Mouse (Mus musculus) liver, embryonic 14.5 days (tissue): ENCODE results near the gene Tex35. TPM values are rescaled to one million over a fixed set of nuclear protein-coding genes. Genes with fewer than 3 reads are reported as not detected.
A peak's percentile ranks its signal among the peaks of the same experiment; 100 is the strongest.

ENCODE experiments used
- ATAC-seq: fragments of 200-750 bp; cut with Nextera tagmentation; 2 replicates; pipeline ENCODE4 v1.8.0; 2017; ENCODE audit warnings: moderate number of reproducible peaks, mild to moderate bottlenecking, moderate library complexity; ENCODE audit not compliant: insufficient read depth
- DNase-seq, 3 experiments: peaks; one replicate each; pipeline ENCODE4 v3.0.0-alpha.2; 2012 to 2013; ENCODE audit warnings: low read depth in 3 of 3, low spot score in 3 of 3
- H3K27ac ChIP-seq: fragments of 300-500 bp; sonication (generic); 2 replicates; pipeline ENCODE4 v1.5.1; 2014; ENCODE audit warnings: moderate library complexity, mild to moderate bottlenecking, control low read depth, inconsistent platforms
- H3K27me3 ChIP-seq: fragments of 300-500 bp; sonication (generic); 2 replicates; pipeline ENCODE4 v1.6.1; 2014; ENCODE audit warnings: mild to moderate bottlenecking, low read length, moderate library complexity; ENCODE audit not compliant: control insufficient read depth, insufficient read depth
- H3K36me3 ChIP-seq: fragments of 300-500 bp; sonication (generic); replicated peaks from 2 replicates; pipeline ENCODE4 v1.6.1; 2014; ENCODE audit warnings: low read depth; ENCODE audit not compliant: control insufficient read depth, insufficient read depth
- H3K4me1 ChIP-seq, 2 experiments: fragments of 200-500 bp in 1 of 2; fragments of 300-500 bp in 1 of 2; sonication (generic) in 1 of 2; replicated peaks; 2 replicates each; pipeline ENCODE4 v1.6.1; 2012 to 2014; ENCODE audit warnings: antibody characterized with exemption in 1 of 2, inconsistent platforms in 1 of 2, low read length in 1 of 2; ENCODE audit not compliant: control insufficient read depth in 2 of 2, insufficient read depth in 2 of 2
- H3K4me2 ChIP-seq: fragments of 300-500 bp; sonication (generic); 2 replicates; pipeline ENCODE4 v1.6.1; 2014; ENCODE audit warnings: low read depth, mild to moderate bottlenecking, control low read depth, moderate library complexity
- H3K4me3 ChIP-seq, 2 experiments: fragments of 200-500 bp in 1 of 2; fragments of 300-500 bp in 1 of 2; sonication (generic) in 1 of 2; 2 replicates each; pipeline ENCODE4 v1.5.1; 2012 to 2014; ENCODE audit warnings: low read depth in 2 of 2, low read length in 2 of 2, mild to moderate bottlenecking in 2 of 2, control low read depth in 1 of 2, inconsistent platforms in 1 of 2, moderate library complexity in 1 of 2; ENCODE audit not compliant: insufficient read depth in 1 of 2
- H3K9ac ChIP-seq: fragments of 300-500 bp; sonication (generic); replicated peaks from 2 replicates; pipeline ENCODE4 v1.6.1; 2014; ENCODE audit warnings: mild to moderate bottlenecking, control low read depth, moderate library complexity
- H3K9me3 ChIP-seq: fragments of 300-500 bp; sonication (generic); 2 replicates; pipeline ENCODE4 v1.6.1; 2016; ENCODE audit warnings: low read length, mixed read lengths; ENCODE audit not compliant: control insufficient read depth
- CTCF ChIP-seq: IDR thresholded peaks from 2 replicates; pipeline ENCODE4 v1.5.1; 2016; ENCODE audit warnings: antibody characterized with exemption, low read depth, control low read depth
- EP300 ChIP-seq: IDR thresholded peaks from 2 replicates; pipeline ENCODE4 v1.6.1; 2016; ENCODE audit warnings: antibody characterized with exemption, low read depth
- WGBS: fragments of 180-500 bp; shearing (Covaris S2); extraction: QIAGEN DNeasy Blood & Tissue Kit; methylation state at CpG from one replicate; pipeline ENCODE4 v1.1.7; 2014; ENCODE audit not compliant: insufficient replicate concordance; 5-methylcytosine and 5-hydroxymethylcytosine counted together
- polyA plus RNA-seq, 2 experiments: library from polyadenylated mRNA; depleted of rRNA in 1 of 2; stranded (reverse) in 1 of 2; unstranded in 1 of 2; fragments of >200 nt; fragmentation: Nextera tagmentation in 1 of 2; extraction: Ambion mirVana in 1 of 2; gene quantifications; 2 replicates each; pipeline versions ENCODE4 v1.2.1 to v1.2.3; 2012 to 2014

Tex35 gene
- polyA plus RNA-seq, 2 experiments, result not detected

- H3K27me3 ChIP-seq, result no peaks in the 10 kb centered on the region
- H3K36me3 ChIP-seq, result no peaks in the 10 kb centered on the region
- H3K9ac ChIP-seq, result no peak overlapping the region
- no peak for TF ChIP-seq EP300
- TF ChIP-seq CTCF, result no peak
- H3K9me3 ChIP-seq, result no peaks in the 10 kb centered on the region
- H3K4me1 ChIP-seq, result no peaks in the 10 kb centered on the region
- H3K27ac ChIP-seq, result no peak overlapping the region
- 62% methylated on average over 4 of the region's 4 CpGs for WGBS
- ATAC-seq (no peak), DNase-seq (no peak)
- H3K4me3 ChIP-seq, result no peak overlapping the region
- H3K4me2 ChIP-seq, result no peak overlapping the region
Observed at GRCm38 (mm10) chr1:157082931-157083330, 25.5 kb downstream of the Tex35 start.

- 33% methylated on average over 8 of the region's 8 CpGs for WGBS
- Histone ChIP-seq H3K27ac (no peak overlapping the region), H3K36me3 (no peaks in the 10 kb centered on the region), H3K4me1 (no peaks in the 10 kb centered on the region), H3K9me3 (no peaks in the 10 kb centered on the region), H3K4me3 (no peak overlapping the region), H3K9ac (no peak overlapping the region), H3K4me2 (no peak overlapping the region), H3K27me3 (no peaks in the 10 kb centered on the region)
- no peak for ATAC-seq
- DNase-seq, result no peak
- TF ChIP-seq CTCF (peak; percentile 74), EP300 (no peak)
Observed at GRCm38 (mm10) chr1:157081999-157082398, 26.5 kb downstream of the Tex35 start.

GRCm38 (mm10) chr1:157081076-157081804 lies 27.2 kb downstream of the Tex35 start:
- ATAC-seq (no peak), DNase-seq (no peak)
- H3K4me3 ChIP-seq, result no peak overlapping the region
- TF ChIP-seq CTCF (peak; percentile 20), EP300 (no peak)
- WGBS, result 52% methylated on average over 15 of the region's 15 CpGs
- H3K4me1 ChIP-seq, result no peaks in the 10 kb centered on the region
- H3K4me2 ChIP-seq, result no peak overlapping the region
- no peaks in the 10 kb centered on the region for H3K36me3 ChIP-seq
- H3K27ac ChIP-seq, result no peak overlapping the region
- no peaks in the 10 kb centered on the region for H3K9me3 ChIP-seq
- H3K9ac ChIP-seq, result no peak overlapping the region
- H3K27me3 ChIP-seq, result no peaks in the 10 kb centered on the region

GRCm38 (mm10) chr1:157080071-157080470 lies 28.4 kb downstream of the Tex35 start:
- 67% methylated on average over 7 of the region's 7 CpGs for WGBS
- Histone ChIP-seq H3K9ac (no peak overlapping the region), H3K4me2 (no peak overlapping the region), H3K36me3 (no peaks in the 10 kb centered on the region), H3K27ac (no peak overlapping the region), H3K9me3 (no peaks in the 10 kb centered on the region), H3K4me3 (no peak overlapping the region), H3K4me1 (no peaks in the 10 kb centered on the region), H3K27me3 (no peaks in the 10 kb centered on the region)
- ATAC-seq (no peak), DNase-seq (no peak)
- TF ChIP-seq EP300, result no peak
- no peak for TF ChIP-seq CTCF

GRCm38 (mm10) chr1:157079384-157080025 lies 29.0 kb downstream of the Tex35 start:
- WGBS, result 50% methylated on average over 11 of the region's 11 CpGs
- Histone ChIP-seq H3K9me3 (no peaks in the 10 kb centered on the region), H3K4me1 (no peaks in the 10 kb centered on the region), H3K4me3 (no peak overlapping the region), H3K36me3 (no peaks in the 10 kb centered on the region), H3K27ac (no peak overlapping the region), H3K9ac (no peak overlapping the region), H3K27me3 (no peaks in the 10 kb centered on the region), H3K4me2 (no peak overlapping the region)
- TF ChIP-seq EP300 (no peak), CTCF (peak; percentile 83)
- ATAC-seq, result no peak
- no peak for DNase-seq
